8 mouse cellular contexts compared by ENCODE assay signal in genomic region chr12:70969485-70970184, GRCm38 (mm10). TPM values are rescaled to one million over a fixed set of nuclear protein-coding genes. Genes with fewer than 3 reads are reported as not detected.
DNase-seq lines count a peak whose midpoint lies in the region; ATAC-seq lines count a peak whose summit lies in the region.

No protein-coding gene starts in this region.

- H3K4me3 ChIP-seq in midbrain, embryonic 11.5 days (ENCODE audit: low read depth, low read length) = peak overlapping the region; percentile 24; the same call in 1 of the 2 replicates

- no peak overlapping the region for H3K27ac ChIP-seq in midbrain, embryonic 11.5 days (ENCODE audit: low read depth, low read length)

- H3K4me1 ChIP-seq in midbrain, embryonic 11.5 days (ENCODE audit: control insufficient read depth, insufficient read depth, low read length) = peaks cover 2% of the 10 kb centered on the region; the same call in 1 of the 2 replicates

- H3K36me3 ChIP-seq in midbrain, embryonic 11.5 days (ENCODE audit: control insufficient read depth, insufficient read depth, low read length) = no peaks in the 10 kb centered on the region

- intact Hi-C loops in heart, postnatal 25 days (cut with DNase I) = loop anchor here (2.0 to 5.0 kb wide), 2 partner anchors 45 to 168 kb away; partner anchors contain the start of genes 2700049A03Rik, Arid4a and Timm9
- intact Hi-C loops in left cerebral cortex, postnatal 4 days (cut with DNase I) = no loop called here

- H3K27me3 ChIP-seq in midbrain, embryonic 11.5 days (ENCODE audit: control insufficient read depth, insufficient read depth, low read length) = no peaks in the 10 kb centered on the region

- H3K4me2 ChIP-seq in midbrain, embryonic 11.5 days = peak overlapping the region; percentile 44; the same call in 1 of the 2 replicates

- H3K9ac ChIP-seq in midbrain, embryonic 11.5 days (ENCODE audit: low read length) = no peak overlapping the region

- DNase-seq in heart, adult 11 months = peak; percentile 94
- no peak for DNase-seq in heart, postnatal 25 days (ENCODE audit: low spot score)
- DNase-seq in embryo, embryonic 10.5 days (ENCODE audit: low spot score) = peak; percentile 85
- DNase-seq in gastrocnemius, postnatal 25 days = peak; percentile 16
- peak; percentile 52 for DNase-seq in kidney, adult 11 months
- DNase-seq in left cerebral cortex, postnatal 4 days = peak; percentile 45
- peak; percentile 95 for DNase-seq in midbrain, embryonic 11.5 days (ENCODE audit: low spot score, missing footprints)
- DNase-seq in spleen, adult 12 weeks (ENCODE audit: low spot score) = peak; percentile 45

- WGBS in midbrain, embryonic 11.5 days = 6% methylated on average over 17 of the region's 17 CpGs

- H3K9me3 ChIP-seq in midbrain, embryonic 11.5 days (ENCODE audit: control insufficient read depth, low read length) = no peaks in the 10 kb centered on the region

- 0 out of 2 replicates have a peak, but pooled peaks have one; percentile 2 for ATAC-seq in midbrain, embryonic 11.5 days (ENCODE audit: low FRiP score)

RNA-seq across cellular contexts. Expression of gene Psma3, which starts 4.8 kb away (rescaled TPM):
- total RNA-seq in heart, postnatal 25 days (2021) = 100 to 1,000 TPM; 191 to 201 TPM
- 100 to 1,000 TPM; 326 to 347 TPM for total RNA-seq in gastrocnemius, postnatal 25 days (2021)
- total RNA-seq in left cerebral cortex, postnatal 4 days (2021) = 100 to 1,000 TPM; 272 to 286 TPM
- polyA plus RNA-seq in midbrain, embryonic 11.5 days (2014; fragmentation: Nextera tagmentation; extraction: Ambion mirVana) = 654 and 676 TPM in 2 replicates

RNA-seq across cellular contexts. Expression of gene Actr10, which starts 32.0 kb away (rescaled TPM):
- 100 to 1,000 TPM; 133 to 135 TPM for total RNA-seq in heart, postnatal 25 days (2021)
- 10 to 100 TPM; 84.6 to 87.0 TPM for total RNA-seq in gastrocnemius, postnatal 25 days (2021)
- 100 to 1,000 TPM; 182 to 192 TPM for total RNA-seq in left cerebral cortex, postnatal 4 days (2021)
- polyA plus RNA-seq in midbrain, embryonic 11.5 days (2014; fragmentation: Nextera tagmentation; extraction: Ambion mirVana) = 275 and 291 TPM in 2 replicates

RNA-seq across cellular contexts. Expression of gene Arid4a, which starts 46.2 kb away (rescaled TPM):
- 10 to 100 TPM; 12.0 to 16.7 TPM for total RNA-seq in heart, postnatal 25 days (2021)
- total RNA-seq in gastrocnemius, postnatal 25 days (2021) = 1 to 10 TPM; 7.8 to 8.1 TPM
- 10 to 100 TPM; 36.1 to 38.4 TPM for total RNA-seq in left cerebral cortex, postnatal 4 days (2021)
- polyA plus RNA-seq in midbrain, embryonic 11.5 days (2014; fragmentation: Nextera tagmentation; extraction: Ambion mirVana) = 34.5 and 35.2 TPM in 2 replicates
